Mouse (Mus musculus) kidney, adult 9 months (tissue): Measurements from ENCODE around the gene Atp2a1.

ENCODE experiments used
- DNase-seq: peaks from one replicate; pipeline ENCODE4 v3.0.0; 2022

Gene Atp2a1

DNA sequence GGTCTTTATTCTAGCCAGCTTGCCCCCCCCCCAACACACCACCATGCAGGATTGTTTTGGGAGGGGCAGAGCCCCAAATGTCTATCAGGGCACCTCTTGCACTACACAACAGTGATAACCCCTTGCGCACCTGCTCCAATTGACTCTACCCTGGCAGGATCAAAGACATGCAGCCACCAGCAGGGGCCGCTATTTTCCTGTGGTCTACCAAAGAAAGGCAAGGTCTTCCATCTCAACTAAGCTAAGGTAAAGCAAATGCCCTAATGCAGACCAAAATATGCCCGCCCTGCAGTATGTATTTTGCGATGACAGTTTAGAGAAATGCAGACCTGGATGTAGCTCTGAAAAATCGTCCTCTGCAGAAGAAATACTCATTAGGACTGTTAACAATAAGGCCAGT, 63.4 kb downstream of the Atp2a1 start:
- DNase-seq, result peak; percentile 84

DNA sequence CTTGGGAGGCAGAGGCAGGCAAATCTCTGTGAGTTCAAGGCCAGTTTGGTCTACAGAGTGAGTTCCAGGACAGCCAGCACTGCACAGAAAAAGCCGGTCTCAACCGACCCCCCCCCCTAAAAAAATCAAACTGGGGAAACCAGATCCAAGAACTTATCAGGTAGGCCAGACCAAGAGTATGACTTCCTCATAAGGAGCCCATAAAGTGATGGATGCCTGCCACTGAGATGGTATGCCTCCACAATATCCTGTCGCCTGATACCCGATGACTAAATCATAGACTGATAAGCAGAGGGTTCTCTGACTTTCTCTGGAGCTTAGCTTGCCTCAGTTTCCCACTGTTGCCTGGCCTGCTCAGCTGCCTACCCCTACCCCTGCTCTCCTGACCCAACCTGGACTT, 65.1 kb downstream of the Atp2a1 start:
- DNase-seq, result no peak

DNA sequence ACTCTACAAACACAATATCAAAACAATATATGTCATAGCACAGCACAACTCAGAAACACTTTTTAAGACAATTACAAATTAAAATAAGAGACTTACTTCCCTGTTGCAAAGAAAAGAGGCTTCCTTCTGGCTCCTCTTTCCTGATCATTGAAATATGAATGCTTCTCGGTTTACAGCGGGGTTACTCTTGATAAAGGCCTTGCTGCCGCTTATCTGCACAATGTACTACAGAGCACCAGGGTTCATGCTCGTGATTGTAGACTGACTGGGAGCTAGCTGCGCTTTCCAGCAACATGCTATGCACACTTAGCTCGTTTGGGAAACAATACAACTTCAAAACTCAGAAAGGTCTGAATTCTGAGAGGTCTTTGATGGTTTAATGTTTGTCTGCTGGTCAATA, 65.7 kb downstream of the Atp2a1 start:
- peak; percentile 13 for DNase-seq

DNA sequence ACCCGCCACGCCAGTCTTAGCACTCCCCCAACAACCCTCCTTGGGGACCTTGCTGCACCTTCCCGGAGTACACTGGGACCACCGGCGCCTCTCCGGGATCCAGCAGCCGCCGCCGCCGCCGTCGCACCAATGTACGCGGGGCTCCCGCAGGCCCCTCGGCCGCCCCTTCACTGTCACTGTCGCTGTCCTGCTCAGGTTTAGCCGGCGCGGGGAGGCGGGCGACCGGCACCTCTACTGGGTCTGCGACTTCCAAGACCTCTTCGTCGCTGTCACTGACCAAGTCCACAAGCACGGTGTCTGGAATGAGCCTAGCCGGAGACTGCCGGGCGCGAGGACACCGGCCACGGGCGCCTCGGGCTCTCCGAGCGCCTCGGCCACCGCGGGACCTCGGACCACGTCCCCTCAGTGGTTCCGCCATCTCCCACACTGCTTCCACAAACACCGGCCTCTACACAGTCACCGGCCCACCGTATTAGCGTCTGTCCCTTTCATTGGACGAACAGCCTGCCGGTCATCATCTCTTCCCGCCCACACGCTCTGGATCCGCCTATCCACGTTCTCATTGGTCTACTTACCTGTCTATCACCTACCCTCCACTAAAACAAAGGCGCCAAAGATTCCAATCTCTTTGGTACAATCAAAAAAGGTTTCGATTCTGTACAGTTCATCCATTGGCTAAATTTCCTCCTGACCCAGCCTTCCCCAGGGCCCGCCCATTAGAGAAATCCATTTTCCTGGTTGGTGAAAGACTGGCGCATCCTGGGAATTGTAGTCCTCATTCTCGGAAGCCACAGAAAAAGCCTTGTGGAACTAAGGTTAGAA, 66.4 kb downstream of the Atp2a1 start, which contains the start of gene Nfatc2ip:
Nfatc2ip (minus strand) TSS at position 440 of the 822 bp plus-strand sequence.
- DNase-seq, result peak; percentile 99
